Mouse (Mus musculus) neural tube, embryonic 12.5 days (tissue): ENCODE results near the gene Gng8. TPM values are rescaled to one million over a fixed set of nuclear protein-coding genes. Genes with fewer than 3 reads are reported as not detected.

Source experiments
- ATAC-seq: fragments of 200-750 bp; cut with Nextera tagmentation; 2 replicates; pipeline ENCODE4 v1.8.0; 2017; ENCODE audit warnings: low read depth, mild to moderate bottlenecking, moderate TSS enrichment, moderate library complexity; ENCODE audit not compliant: low FRiP score
- H3K27ac ChIP-seq: fragments of 300-500 bp; sonication (generic); 2 replicates; pipeline ENCODE4 v1.5.1; 2016
- H3K27me3 ChIP-seq: fragments of 300-500 bp; sonication (generic); replicated peaks from 2 replicates; pipeline ENCODE4 v1.6.1; 2016; ENCODE audit warnings: mild to moderate bottlenecking
- H3K36me3 ChIP-seq: fragments of 300-500 bp; sonication (generic); 2 replicates; pipeline ENCODE4 v1.6.1; 2016; ENCODE audit warnings: mild to moderate bottlenecking
- H3K4me1 ChIP-seq: fragments of 300-500 bp; sonication (generic); 2 replicates; pipeline ENCODE4 v1.6.1; 2016
- H3K4me2 ChIP-seq: fragments of 300-500 bp; sonication (generic); replicated peaks from 2 replicates; pipeline ENCODE4 v1.6.1; 2016; ENCODE audit warnings: mild to moderate bottlenecking
- H3K4me3 ChIP-seq: fragments of 300-500 bp; sonication (generic); 2 replicates; pipeline ENCODE4 v1.5.1; 2016
- H3K9ac ChIP-seq: fragments of 300-500 bp; sonication (generic); 2 replicates; pipeline ENCODE4 v1.6.1; 2016; ENCODE audit warnings: mild to moderate bottlenecking
- H3K9me3 ChIP-seq: fragments of 300-500 bp; sonication (generic); 2 replicates; pipeline ENCODE4 v1.6.1; 2016; ENCODE audit warnings: mild to moderate bottlenecking
- WGBS: fragments of 180-500 bp; shearing (Covaris S2); methylation state at CpG from one replicate; pipeline ENCODE4 v1.1.7; 2016; 5-methylcytosine and 5-hydroxymethylcytosine counted together
- polyA plus RNA-seq: library from polyadenylated mRNA; unstranded; fragments of >200 nt; fragmentation: Nextera tagmentation; extraction: Ambion mirVana; gene quantifications from 2 replicates; pipeline ENCODE4 v1.2.1, GENCODE M21; 2016

Gene Gng8
- polyA plus RNA-seq, 1 experiment from 2014 or later: 8.4 TPM

GRCm38 (mm10) chr7:16937312-16937711 lies 45.7 kb downstream of the Gng8 start:
- no peak for ATAC-seq
- Histone ChIP-seq H3K27me3 (no peaks in the 10 kb centered on the region), H3K36me3 (no peaks in the 10 kb centered on the region), H3K9ac (no peak overlapping the region), H3K27ac (no peak overlapping the region), H3K4me3 (no peak overlapping the region), H3K4me1 (peaks cover 10% of the 10 kb centered on the region), H3K4me2 (no peak overlapping the region), H3K9me3 (no peaks in the 10 kb centered on the region)
- 47% methylated on average over 4 of the region's 4 CpGs for WGBS

GRCm38 (mm10) chr7:16938117-16938791 lies 46.7 kb downstream of the Gng8 start:
- Histone ChIP-seq H3K4me1 (peaks cover 10% of the 10 kb centered on the region), H3K27me3 (no peaks in the 10 kb centered on the region), H3K4me2 (peak overlapping the region; percentile 14; the same call in 1 of the 2 replicates), H3K27ac (no peak overlapping the region), H3K9ac (no peak overlapping the region), H3K9me3 (no peaks in the 10 kb centered on the region), H3K36me3 (no peaks in the 10 kb centered on the region), H3K4me3 (no peak overlapping the region)
- peak; percentile 45; the same call in 1 of the 2 replicates for ATAC-seq
- 73% methylated on average over 17 of the region's 17 CpGs for WGBS

GRCm38 (mm10) chr7:16940292-16940691 lies 48.7 kb downstream of the Gng8 start:
- 68% methylated on average over 7 of the region's 7 CpGs for WGBS

GRCm38 (mm10) chr7:16942861-16943260 lies 51.3 kb downstream of the Gng8 start:
- no peak overlapping the region for H3K4me2 ChIP-seq
- H3K27ac ChIP-seq: no peak overlapping the region
- H3K36me3 ChIP-seq: no peaks in the 10 kb centered on the region
- H3K4me1 ChIP-seq: peaks cover 41% of the 10 kb centered on the region
- ATAC-seq: no peak
- H3K9me3 ChIP-seq: no peaks in the 10 kb centered on the region
- no peak overlapping the region for H3K4me3 ChIP-seq
- no peak overlapping the region for H3K9ac ChIP-seq
- 56% methylated on average over 4 of the region's 4 CpGs for WGBS
- H3K27me3 ChIP-seq: peaks cover 29% of the 10 kb centered on the region

More at GRCm38 (mm10) chr7:16940292-16940691, 48.7 kb downstream of the Gng8 start:
- no peak overlapping the region for H3K4me2 ChIP-seq
- ATAC-seq: no peak
- H3K27ac ChIP-seq: no peak overlapping the region
- H3K9me3 ChIP-seq: no peaks in the 10 kb centered on the region
- H3K27me3 ChIP-seq: peaks cover 3% of the 10 kb centered on the region
- no peaks in the 10 kb centered on the region for H3K36me3 ChIP-seq
- H3K4me1 ChIP-seq: peaks cover 20% of the 10 kb centered on the region
- H3K4me3 ChIP-seq: no peak overlapping the region
- H3K9ac ChIP-seq: no peak overlapping the region

- 13% methylated on average over 36 of the region's 36 CpGs for WGBS
- Histone ChIP-seq H3K9me3 (no peaks in the 10 kb centered on the region), H3K4me3 (peak within 1 kb of the TSS; percentile 69), H3K27me3 (peaks cover 42% of the 10 kb centered on the region), H3K27ac (peak within 1 kb of the TSS; percentile 11; the same call in 1 of the 2 replicates), H3K36me3 (no peaks in the 10 kb centered on the region), H3K9ac (peak within 1 kb of the TSS; percentile 76), H3K4me2 (peak within 1 kb of the TSS; percentile 64), H3K4me1 (peaks cover 46% of the 10 kb centered on the region)
- ATAC-seq: peak; percentile 90
These were observed 52.6 kb downstream of the Gng8 start, which contains the start of gene Pnmal2 for GRCm38 (mm10) chr7:16944061-16944807. Gene Pnmal2 (plus strand): TSS chr7:16944682.

- ATAC-seq: no peak; the same call in 1 of the 2 replicates
- 2% methylated on average over 22 of the region's 22 CpGs for WGBS
These were observed 53.3 kb downstream of the Gng8 start for GRCm38 (mm10) chr7:16944808-16945315.

More at GRCm38 (mm10) chr7:16944808-16945315, 53.3 kb downstream of the Gng8 start:
- Histone ChIP-seq H3K9ac (peak overlapping the region; percentile 76), H3K4me3 (peak overlapping the region; percentile 69), H3K4me2 (peak overlapping the region; percentile 64), H3K27me3 (peaks cover 48% of the 10 kb centered on the region), H3K9me3 (no peaks in the 10 kb centered on the region), H3K36me3 (no peaks in the 10 kb centered on the region), H3K4me1 (peaks cover 52% of the 10 kb centered on the region), H3K27ac (peak overlapping the region; percentile 11; the same call in 1 of the 2 replicates)

Other genes with a start within 250 kb of the Gng8 start
- gene Ceacam15, start 216.1 kb upstream of the Gng8 start, polyA plus RNA-seq: not detected in 2 replicates
- gene Ceacam9, start 169.9 kb upstream of the Gng8 start, polyA plus RNA-seq: not detected in 2 replicates
- 286 and 298 TPM in 2 replicates for gene Ap2s1, start 153.4 kb upstream of the Gng8 start, polyA plus RNA-seq
- gene Slc1a5, start 110.4 kb upstream of the Gng8 start, polyA plus RNA-seq: 17.8 and 18.9 TPM in 2 replicates
- 170 and 172 TPM in 2 replicates for gene Strn4, start 75.9 kb upstream of the Gng8 start, polyA plus RNA-seq
- 35.7 and 36.2 TPM in 2 replicates for gene Fkrp, start 75.1 kb upstream of the Gng8 start, polyA plus RNA-seq
- gene Prkd2, start 48.9 kb upstream of the Gng8 start, polyA plus RNA-seq: 9.5 and 10.4 TPM in 2 replicates
- gene Dact3, start 16.5 kb upstream of the Gng8 start, polyA plus RNA-seq: 9.0 and 10.2 TPM in 2 replicates
- 1.5 and 3.0 TPM in 2 replicates for gene Ptgir, start 14.7 kb downstream of the Gng8 start, polyA plus RNA-seq
- gene Calm3, start 32.3 kb downstream of the Gng8 start, polyA plus RNA-seq: 213 and 232 TPM in 2 replicates
- gene Pnmal2, start 52.9 kb downstream of the Gng8 start, polyA plus RNA-seq: 40.2 and 47.5 TPM in 2 replicates
- 25.6 and 26.2 TPM in 2 replicates for gene Pnmal1, start 67.9 kb downstream of the Gng8 start, polyA plus RNA-seq
- gene Gm42372, start 91.3 kb downstream of the Gng8 start, polyA plus RNA-seq: 1.5 and 2.0 TPM in 2 replicates
- gene Ccdc8, start 100.9 kb downstream of the Gng8 start, polyA plus RNA-seq: 7.9 and 15.3 TPM in 2 replicates
- gene Ppp5c, start 136.1 kb downstream of the Gng8 start, polyA plus RNA-seq: 112 and 113 TPM in 2 replicates
- gene Hif3a, start 170.6 kb downstream of the Gng8 start, polyA plus RNA-seq: 5.2 and 5.7 TPM in 2 replicates
- 0.27 and 0.28 TPM in 2 replicates for gene Psg16, start 182.3 kb downstream of the Gng8 start, polyA plus RNA-seq